Mouse (Mus musculus) midbrain, embryonic 16.5 days (tissue): ENCODE results near the gene Fbxo24. TPM values are rescaled to one million over a fixed set of nuclear protein-coding genes. Genes with fewer than 3 reads are reported as not detected.
"Not testable (repeated sequence)": the region's sequence is repeated elsewhere in the genome, so short reads cannot be mapped to it uniquely, and the experiment has no call there.

Experiments used
- ATAC-seq: fragments of 200-750 bp; cut with Nextera tagmentation; 2 replicates; pipeline ENCODE4 v1.8.0; 2017; ENCODE audit warnings: moderate TSS enrichment
- H3K27ac ChIP-seq: fragments of 300-500 bp; sonication (generic); 2 replicates; pipeline ENCODE4 v1.5.1; 2014; ENCODE audit warnings: mild to moderate bottlenecking, low read length, mixed read lengths
- H3K27me3 ChIP-seq: fragments of 300-500 bp; sonication (generic); 2 replicates; pipeline ENCODE4 v1.6.1; 2014; ENCODE audit warnings: low read depth, low read length, mixed read lengths; ENCODE audit not compliant: control insufficient read depth, insufficient read depth
- H3K36me3 ChIP-seq: fragments of 300-500 bp; sonication (generic); 2 replicates; pipeline ENCODE4 v1.6.1; 2014; ENCODE audit warnings: mild to moderate bottlenecking, low read length, moderate library complexity, mixed read lengths; ENCODE audit not compliant: control insufficient read depth, insufficient read depth
- H3K4me1 ChIP-seq: fragments of 300-500 bp; sonication (generic); 2 replicates; pipeline ENCODE4 v1.6.1; 2014; ENCODE audit warnings: mild to moderate bottlenecking, low read length, mixed read lengths; ENCODE audit not compliant: control insufficient read depth, insufficient read depth
- H3K4me2 ChIP-seq: fragments of 300-500 bp; sonication (generic); 2 replicates; pipeline ENCODE4 v1.6.1; 2014; ENCODE audit warnings: mild to moderate bottlenecking, low read length, mixed read lengths
- H3K4me3 ChIP-seq: fragments of 300-500 bp; sonication (generic); 2 replicates; pipeline ENCODE4 v1.5.1; 2014; ENCODE audit warnings: low read depth, mild to moderate bottlenecking, low read length, moderate library complexity, mixed read lengths
- H3K9ac ChIP-seq: fragments of 300-500 bp; sonication (generic); 2 replicates; pipeline ENCODE4 v1.6.1; 2014; ENCODE audit warnings: low read depth, low read length, mixed read lengths
- H3K9me3 ChIP-seq: fragments of 300-500 bp; sonication (generic); replicated peaks from 2 replicates; pipeline ENCODE4 v1.6.1; 2014; ENCODE audit warnings: mild to moderate bottlenecking, low read length, mixed read lengths; ENCODE audit not compliant: control insufficient read depth, poor library complexity, severe bottlenecking
- WGBS: fragments of 180-500 bp; shearing (Covaris S2); extraction: QIAGEN DNeasy Blood & Tissue Kit; methylation state at CpG from one replicate; pipeline ENCODE4 v1.1.7; 2014; 5-methylcytosine and 5-hydroxymethylcytosine counted together
- polyA plus RNA-seq: library from polyadenylated mRNA; unstranded; fragments of >200 nt; fragmentation: Nextera tagmentation; extraction: Ambion mirVana; gene quantifications from 2 replicates; pipeline ENCODE4 v1.2.1, GENCODE M21; 2015

Gene Fbxo24
- polyA plus RNA-seq, 1 experiment from 2014 or later: 0.11 TPM

- peaks cover 23% of the 10 kb centered on the region for H3K4me1 ChIP-seq
- H3K9me3 ChIP-seq: no peaks in the 10 kb centered on the region
- peaks cover 5% of the 10 kb centered on the region; the same call in 1 of the 2 replicates for H3K36me3 ChIP-seq
- peak overlapping the region; percentile 96 for H3K4me2 ChIP-seq
- no peak for ATAC-seq
- H3K27me3 ChIP-seq: no peaks in the 10 kb centered on the region
- H3K4me3 ChIP-seq: no peak overlapping the region
- H3K27ac ChIP-seq: peak overlapping the region; percentile 47
- peak overlapping the region; percentile 45; the same call in 1 of the 2 replicates for H3K9ac ChIP-seq
- 39% methylated on average over 3 of the region's 3 CpGs for WGBS
Measured at GRCm38 (mm10) chr5:137630602-137631001, 1.8 kb upstream of the Fbxo24 start.

- peak overlapping the region; percentile 93 for H3K4me3 ChIP-seq
- no peaks in the 10 kb centered on the region for H3K27me3 ChIP-seq
- H3K4me2 ChIP-seq: peak overlapping the region; percentile 96
- no peaks in the 10 kb centered on the region for H3K9me3 ChIP-seq
- H3K4me1 ChIP-seq: peaks cover 23% of the 10 kb centered on the region
- WGBS: 21% methylated on average over 6 of the region's 6 CpGs
- H3K9ac ChIP-seq: peak overlapping the region; percentile 84
- no peak for ATAC-seq
- H3K36me3 ChIP-seq: peaks cover under 1% of the 10 kb centered on the region; the same call in 1 of the 2 replicates
- no peak overlapping the region; the same call in 1 of the 2 replicates for H3K27ac ChIP-seq
Measured at GRCm38 (mm10) chr5:137629906-137630545, 1.2 kb upstream of the Fbxo24 start.

GRCm38 (mm10) chr5:137629306-137629721, 512 bp upstream of the Fbxo24 start:
- under 1% methylated on average over 23 of the region's 23 CpGs for WGBS
- peak overlapping the region; percentile 84 for H3K9ac ChIP-seq
- no peaks in the 10 kb centered on the region; the same call in 1 of the 2 replicates for H3K36me3 ChIP-seq
- peak overlapping the region; percentile 96 for H3K4me2 ChIP-seq
- H3K27me3 ChIP-seq: no peaks in the 10 kb centered on the region
- H3K27ac ChIP-seq: peak overlapping the region; percentile 90
- H3K4me1 ChIP-seq: peaks cover 23% of the 10 kb centered on the region
- peak overlapping the region; percentile 93 for H3K4me3 ChIP-seq
- ATAC-seq: peak; percentile 43
- H3K9me3 ChIP-seq: no peaks in the 10 kb centered on the region

GRCm38 (mm10) chr5:137627991-137628390, 811 bp downstream of the Fbxo24 start:
- no peaks in the 10 kb centered on the region for H3K9me3 ChIP-seq
- no peaks in the 10 kb centered on the region for H3K27me3 ChIP-seq
- H3K4me1 ChIP-seq: peaks cover 23% of the 10 kb centered on the region
- 2% methylated on average over 9 of the region's 9 CpGs for WGBS
- peak overlapping the region; percentile 76 for H3K9ac ChIP-seq
- ATAC-seq: no peak
- peak overlapping the region; percentile 89 for H3K4me2 ChIP-seq
- no peaks in the 10 kb centered on the region for H3K36me3 ChIP-seq
- H3K27ac ChIP-seq: peak overlapping the region; percentile 88
- peak overlapping the region; percentile 55 for H3K4me3 ChIP-seq

- H3K9ac ChIP-seq: no peak overlapping the region
- no peak overlapping the region for H3K27ac ChIP-seq
- H3K4me2 ChIP-seq: no peak overlapping the region
- no peak overlapping the region for H3K4me3 ChIP-seq
- no peaks in the 10 kb centered on the region for H3K36me3 ChIP-seq
- no peaks in the 10 kb centered on the region for H3K27me3 ChIP-seq
- H3K9me3 ChIP-seq: no peaks in the 10 kb centered on the region
- ATAC-seq: no peak
- WGBS: 87% methylated on average over 11 of the region's 11 CpGs
- H3K4me1 ChIP-seq: peaks cover 4% of the 10 kb centered on the region; the same call in 1 of the 2 replicates
Measured at GRCm38 (mm10) chr5:137623937-137624530, 4.8 kb downstream of the Fbxo24 start.

- 91% methylated on average over 7 of the region's 7 CpGs for WGBS
- H3K27ac ChIP-seq: no peak overlapping the region
Measured at GRCm38 (mm10) chr5:137615347-137615746, 13.5 kb downstream of the Fbxo24 start.

GRCm38 (mm10) chr5:137614921-137615320, 13.9 kb downstream of the Fbxo24 start:
- not testable (repeated sequence) for H3K4me1 ChIP-seq, H3K4me2 ChIP-seq, H3K9ac ChIP-seq, H3K4me3 ChIP-seq, H3K36me3 ChIP-seq, H3K9me3 ChIP-seq, ATAC-seq, H3K27ac ChIP-seq, H3K27me3 ChIP-seq
- 93% methylated on average over 2 of the region's 2 CpGs for WGBS

More at GRCm38 (mm10) chr5:137615347-137615746, 13.5 kb downstream of the Fbxo24 start:
- Histone ChIP-seq H3K9ac (no peak overlapping the region), H3K9me3 (no peaks in the 10 kb centered on the region), H3K4me3 (no peak overlapping the region), H3K4me2 (no peak overlapping the region), H3K36me3 (no peaks in the 10 kb centered on the region), H3K4me1 (no peaks in the 10 kb centered on the region), H3K27me3 (no peaks in the 10 kb centered on the region)
- no peak for ATAC-seq

- Histone ChIP-seq H3K27ac (no peak within 1 kb of the TSS), H3K4me3 (no peak within 1 kb of the TSS), H3K9me3 (no peaks in the 10 kb centered on the region), H3K4me2 (no peak within 1 kb of the TSS), H3K36me3 (no peaks in the 10 kb centered on the region), H3K4me1 (no peaks in the 10 kb centered on the region; the same call in 1 of the 2 replicates), H3K27me3 (peaks cover 7% of the 10 kb centered on the region), H3K9ac (no peak within 1 kb of the TSS)
- ATAC-seq: no peak
- WGBS: 68% methylated on average over 11 of the region's 11 CpGs
Measured at GRCm38 (mm10) chr5:137613550-137613949, 15.3 kb downstream of the Fbxo24 start, which contains the start of gene Pcolce. Gene Pcolce, minus strand, starts transcription at chr5:137613784.

- H3K4me1 ChIP-seq: peaks cover 3% of the 10 kb centered on the region
- H3K9me3 ChIP-seq: no peaks in the 10 kb centered on the region
- H3K4me2 ChIP-seq: no peak overlapping the region
- H3K4me3 ChIP-seq: no peak overlapping the region
- WGBS: 60% methylated on average over 5 of the region's 5 CpGs
- no peak for ATAC-seq
- H3K9ac ChIP-seq: no peak overlapping the region
- H3K27ac ChIP-seq: no peak overlapping the region
- no peaks in the 10 kb centered on the region for H3K36me3 ChIP-seq
- H3K27me3 ChIP-seq: peaks cover 12% of the 10 kb centered on the region
Measured at GRCm38 (mm10) chr5:137613076-137613475, 15.7 kb downstream of the Fbxo24 start.
